Mouse (Mus musculus) midbrain, embryonic 13.5 days (tissue): ENCODE results near the gene Ndufb5. TPM values are rescaled to one million over a fixed set of nuclear protein-coding genes. Genes with fewer than 3 reads are reported as not detected.
A peak's percentile ranks its signal among the peaks of the same experiment; 100 is the strongest.
"Not testable (repeated sequence)": the region's sequence is repeated elsewhere in the genome, so short reads cannot be mapped to it uniquely, and the experiment has no call there.

Source experiments
- ATAC-seq: fragments of 200-750 bp; cut with Nextera tagmentation; 2 replicates; pipeline ENCODE4 v1.8.0; 2017; ENCODE audit warnings: mild to moderate bottlenecking, moderate TSS enrichment, moderate library complexity
- H3K27ac ChIP-seq: fragments of 300-500 bp; sonication (generic); 2 replicates; pipeline ENCODE4 v1.5.1; 2015; ENCODE audit warnings: inconsistent platforms, mild to moderate bottlenecking, moderate library complexity
- H3K27me3 ChIP-seq: fragments of 300-500 bp; sonication (generic); 2 replicates; pipeline ENCODE4 v1.6.1; 2015; ENCODE audit warnings: mild to moderate bottlenecking, inconsistent platforms
- H3K36me3 ChIP-seq: fragments of 300-500 bp; sonication (generic); 2 replicates; pipeline ENCODE4 v1.6.1; 2015; ENCODE audit warnings: mild to moderate bottlenecking, inconsistent platforms
- H3K4me1 ChIP-seq: fragments of 300-500 bp; sonication (generic); replicated peaks from 2 replicates; pipeline ENCODE4 v1.6.1; 2015; ENCODE audit warnings: inconsistent platforms
- H3K4me2 ChIP-seq: fragments of 300-500 bp; sonication (generic); replicated peaks from 2 replicates; pipeline ENCODE4 v1.6.1; 2015; ENCODE audit warnings: moderate library complexity, mild to moderate bottlenecking, inconsistent platforms
- H3K4me3 ChIP-seq: fragments of 300-500 bp; sonication (generic); replicated peaks from 2 replicates; pipeline ENCODE4 v1.5.1; 2015; ENCODE audit warnings: mild to moderate bottlenecking, inconsistent platforms
- H3K9ac ChIP-seq: fragments of 300-500 bp; sonication (generic); replicated peaks from 2 replicates; pipeline ENCODE4 v1.6.1; 2015; ENCODE audit warnings: mild to moderate bottlenecking, inconsistent platforms
- H3K9me3 ChIP-seq: fragments of 300-500 bp; sonication (generic); 2 replicates; pipeline ENCODE4 v1.6.1; 2016; ENCODE audit warnings: mild to moderate bottlenecking, inconsistent platforms
- WGBS: fragments of 180-500 bp; shearing (Covaris S2); methylation state at CpG from one replicate; pipeline ENCODE4 v1.1.7; 2015; 5-methylcytosine and 5-hydroxymethylcytosine counted together
- polyA plus RNA-seq: library from polyadenylated mRNA; unstranded; fragments of >200 nt; fragmentation: Nextera tagmentation; extraction: Ambion mirVana; gene quantifications from 2 replicates; pipeline ENCODE4 v1.2.1, GENCODE M21; 2015

The Ndufb5 gene
- polyA plus RNA-seq, 1 experiment from 2014 or later = 308 TPM

GRCm38 (mm10) chr3:32705647-32706348 lies 31.0 kb upstream of the Ndufb5 start, which contains the start of gene Actl6a:
Gene Actl6a, plus strand, starts transcription at chr3:32706298.
- not testable (repeated sequence) for H3K27me3 ChIP-seq, H3K36me3 ChIP-seq, H3K9ac ChIP-seq, H3K4me3 ChIP-seq, H3K27ac ChIP-seq, H3K4me2 ChIP-seq, ATAC-seq, H3K9me3 ChIP-seq
- H3K4me1 ChIP-seq = peaks cover 15% of the 10 kb centered on the region
- WGBS = 76% methylated on average over 9 of the region's 9 CpGs

- no peak overlapping the region for H3K27ac ChIP-seq
- H3K4me1 ChIP-seq = peaks cover 18% of the 10 kb centered on the region
- WGBS = 3% methylated on average over 4 of the region's 4 CpGs
- H3K9me3 ChIP-seq = no peaks in the 10 kb centered on the region
- peak overlapping the region; percentile 98 for H3K4me3 ChIP-seq
- no peaks in the 10 kb centered on the region for H3K27me3 ChIP-seq
- peaks cover 15% of the 10 kb centered on the region for H3K36me3 ChIP-seq
- H3K9ac ChIP-seq = no peak overlapping the region
- peak overlapping the region; percentile 47 for H3K4me2 ChIP-seq
- no peak for ATAC-seq
These were observed 28.8 kb upstream of the Ndufb5 start for GRCm38 (mm10) chr3:32708052-32708367.

GRCm38 (mm10) chr3:32708368-32709231 lies 28.2 kb upstream of the Ndufb5 start:
- peaks cover 18% of the 10 kb centered on the region for H3K4me1 ChIP-seq
- H3K9ac ChIP-seq = peak overlapping the region; percentile 95
- no peaks in the 10 kb centered on the region for H3K9me3 ChIP-seq
- ATAC-seq = peak; percentile 100
- WGBS = under 1% methylated on average over 90 of the region's 90 CpGs
- H3K27ac ChIP-seq = peak overlapping the region; percentile 94
- H3K4me2 ChIP-seq = peak overlapping the region; percentile 82
- H3K27me3 ChIP-seq = no peaks in the 10 kb centered on the region
- H3K36me3 ChIP-seq = peaks cover 20% of the 10 kb centered on the region
- peak overlapping the region; percentile 98 for H3K4me3 ChIP-seq

GRCm38 (mm10) chr3:32709388-32709787 lies 27.4 kb upstream of the Ndufb5 start:
- Histone ChIP-seq H3K4me3 (peak overlapping the region; percentile 98), H3K9ac (peak overlapping the region; percentile 95), H3K27me3 (no peaks in the 10 kb centered on the region), H3K36me3 (peaks cover 28% of the 10 kb centered on the region), H3K27ac (peak overlapping the region; percentile 94), H3K4me1 (peaks cover 18% of the 10 kb centered on the region), H3K9me3 (no peaks in the 10 kb centered on the region), H3K4me2 (peak overlapping the region; percentile 82)
- WGBS = 11% methylated on average over 9 of the region's 9 CpGs
- ATAC-seq = no peak

- Histone ChIP-seq H3K27me3 (no peaks in the 10 kb centered on the region), H3K27ac (no peak overlapping the region), H3K4me3 (no peak overlapping the region), H3K9ac (no peak overlapping the region), H3K4me1 (peaks cover 18% of the 10 kb centered on the region), H3K36me3 (peaks cover 70% of the 10 kb centered on the region), H3K9me3 (no peaks in the 10 kb centered on the region), H3K4me2 (no peak overlapping the region)
- no peak for ATAC-seq
- 90% methylated on average over 3 of the region's 3 CpGs for WGBS
These were observed 23.1 kb upstream of the Ndufb5 start for GRCm38 (mm10) chr3:32713711-32714110.

- peaks cover 95% of the 10 kb centered on the region for H3K36me3 ChIP-seq
- not testable (repeated sequence) for H3K4me3 ChIP-seq, ATAC-seq, H3K27me3 ChIP-seq, H3K9ac ChIP-seq, H3K9me3 ChIP-seq, H3K4me2 ChIP-seq, H3K27ac ChIP-seq, H3K4me1 ChIP-seq
- WGBS = 93% methylated on average over 6 of the region's 6 CpGs
These were observed 19.4 kb upstream of the Ndufb5 start for GRCm38 (mm10) chr3:32717403-32717802.

- Histone ChIP-seq H3K27ac (no peak overlapping the region), H3K9me3 (no peaks in the 10 kb centered on the region), H3K4me1 (no peaks in the 10 kb centered on the region), H3K4me3 (no peak overlapping the region), H3K36me3 (peaks cover 95% of the 10 kb centered on the region), H3K27me3 (no peaks in the 10 kb centered on the region), H3K9ac (no peak overlapping the region), H3K4me2 (no peak overlapping the region)
- 97% methylated on average over 5 of the region's 5 CpGs for WGBS
- ATAC-seq = no peak
These were observed 18.5 kb upstream of the Ndufb5 start for GRCm38 (mm10) chr3:32718271-32718670.

- peaks cover 92% of the 10 kb centered on the region for H3K36me3 ChIP-seq
- H3K4me3 ChIP-seq = no peak overlapping the region
- WGBS = 94% methylated on average over 7 of the region's 7 CpGs
- no peak overlapping the region for H3K9ac ChIP-seq
- H3K9me3 ChIP-seq = no peaks in the 10 kb centered on the region
- no peaks in the 10 kb centered on the region for H3K27me3 ChIP-seq
- H3K4me1 ChIP-seq = no peaks in the 10 kb centered on the region
- H3K4me2 ChIP-seq = no peak overlapping the region
- no peak for ATAC-seq
- no peak overlapping the region for H3K27ac ChIP-seq
These were observed 12.6 kb upstream of the Ndufb5 start for GRCm38 (mm10) chr3:32724191-32724590.

GRCm38 (mm10) chr3:32725951-32726350 lies 10.8 kb upstream of the Ndufb5 start:
- no peak for ATAC-seq
- Histone ChIP-seq H3K27ac (no peak overlapping the region), H3K4me1 (no peaks in the 10 kb centered on the region), H3K36me3 (peaks cover 93% of the 10 kb centered on the region), H3K4me2 (no peak overlapping the region), H3K4me3 (no peak overlapping the region), H3K9me3 (no peaks in the 10 kb centered on the region), H3K9ac (no peak overlapping the region), H3K27me3 (no peaks in the 10 kb centered on the region)
- WGBS = 89% methylated on average over 5 of the region's 5 CpGs

GRCm38 (mm10) chr3:32727861-32728260 lies 8.9 kb upstream of the Ndufb5 start:
- H3K4me2 ChIP-seq = no peak overlapping the region
- no peaks in the 10 kb centered on the region for H3K9me3 ChIP-seq
- 88% methylated on average over 4 of the region's 4 CpGs for WGBS
- ATAC-seq = no peak
- no peak overlapping the region for H3K4me3 ChIP-seq
- H3K36me3 ChIP-seq = peaks cover 92% of the 10 kb centered on the region
- no peaks in the 10 kb centered on the region for H3K27me3 ChIP-seq
- no peaks in the 10 kb centered on the region for H3K4me1 ChIP-seq
- H3K27ac ChIP-seq = no peak overlapping the region
- no peak overlapping the region for H3K9ac ChIP-seq

GRCm38 (mm10) chr3:32737172-32737655 lies 424 bp downstream of the Ndufb5 start, which contains the start of gene Mrpl47:
Gene Mrpl47, minus strand, starts transcription at chr3:32737605.
- H3K4me1 ChIP-seq = peaks cover 26% of the 10 kb centered on the region
- peaks cover 20% of the 10 kb centered on the region for H3K36me3 ChIP-seq
- H3K4me2 ChIP-seq = peak within 1 kb of the TSS; percentile 84
- peak within 1 kb of the TSS; percentile 89 for H3K4me3 ChIP-seq
- H3K9me3 ChIP-seq = no peaks in the 10 kb centered on the region
- H3K9ac ChIP-seq = peak within 1 kb of the TSS; percentile 85
- no peaks in the 10 kb centered on the region for H3K27me3 ChIP-seq
- peak within 1 kb of the TSS; percentile 84 for H3K27ac ChIP-seq
- ATAC-seq = peak; percentile 75
- whole genome bisulfite sequencing = under 1% methylated on average over 31 of the region's 31 CpGs

GRCm38 (mm10) chr3:32738549-32738948 lies 1.8 kb downstream of the Ndufb5 start:
- no peak overlapping the region for H3K27ac ChIP-seq

More at GRCm38 (mm10) chr3:32738549-32738948, 1.8 kb downstream of the Ndufb5 start:
- whole genome bisulfite sequencing = 97% methylated on average over 5 of the region's 5 CpGs
- peak overlapping the region; percentile 89; the same call in 1 of the 2 replicates for H3K4me3 ChIP-seq
- H3K27me3 ChIP-seq = no peaks in the 10 kb centered on the region
- no peak for ATAC-seq
- H3K4me1 ChIP-seq = peaks cover 26% of the 10 kb centered on the region
- H3K9me3 ChIP-seq = no peaks in the 10 kb centered on the region
- H3K36me3 ChIP-seq = peaks cover 14% of the 10 kb centered on the region; the same call in 1 of the 2 replicates
- H3K9ac ChIP-seq = no peak overlapping the region
- H3K4me2 ChIP-seq = peak overlapping the region; percentile 84; the same call in 1 of the 2 replicates
